Mouse (Mus musculus): ENCODE results near the gene Clic5. TPM values are rescaled to one million over a fixed set of nuclear protein-coding genes. Genes with fewer than 3 reads are reported as not detected.

The Clic5 gene
- polyA plus RNA-seq, 1 experiment: not detected

GRCm38 (mm10) chr17:44288320-44288719 is 99.9 kb downstream of the Clic5 start:
- Histone ChIP-seq H3K9me3 (ENCODE audit: control insufficient read depth, low read length) (no peaks in the 10 kb centered on the region), H3K36me3 (ENCODE audit: control insufficient read depth) (no peaks in the 10 kb centered on the region), H3K4me1 (ENCODE audit: control insufficient read depth) (no peaks in the 10 kb centered on the region), H3K4me3 (replicated peaks) (no peak overlapping the region), H3K27me3 (ENCODE audit: control insufficient read depth) (no peaks in the 10 kb centered on the region)
- no peak for TF ChIP-seq TAL1 (IDR thresholded peaks at IDR 0.05; ENCODE audit: low read length)
- TF ChIP-seq GATA1 (IDR thresholded peaks at IDR 0.05; ENCODE audit: low read length): no peak

- Histone ChIP-seq H3K27me3 (ENCODE audit: control insufficient read depth) (no peaks in the 10 kb centered on the region), H3K4me1 (ENCODE audit: control insufficient read depth) (no peaks in the 10 kb centered on the region), H3K9me3 (ENCODE audit: control insufficient read depth, low read length) (peaks cover 20% of the 10 kb centered on the region), H3K36me3 (ENCODE audit: control insufficient read depth) (no peaks in the 10 kb centered on the region), H3K4me3 (replicated peaks) (no peak overlapping the region)
- TF ChIP-seq GATA1 (IDR thresholded peaks at IDR 0.05; ENCODE audit: low read length) (no peak), TAL1 (IDR thresholded peaks at IDR 0.05; ENCODE audit: low read length) (no peak)
Measured at GRCm38 (mm10) chr17:44297221-44297620, 108.8 kb downstream of the Clic5 start.

GRCm38 (mm10) chr17:44300236-44300635 is 111.9 kb downstream of the Clic5 start:
- Histone ChIP-seq H3K36me3 (ENCODE audit: control insufficient read depth) (no peaks in the 10 kb centered on the region), H3K4me1 (ENCODE audit: control insufficient read depth) (no peaks in the 10 kb centered on the region), H3K4me3 (replicated peaks) (no peak overlapping the region), H3K27me3 (ENCODE audit: control insufficient read depth) (no peaks in the 10 kb centered on the region), H3K9me3 (ENCODE audit: control insufficient read depth, low read length) (peaks cover 23% of the 10 kb centered on the region)
- no peak for TF ChIP-seq TAL1 (IDR thresholded peaks at IDR 0.05; ENCODE audit: low read length)
- no peak for TF ChIP-seq GATA1 (IDR thresholded peaks at IDR 0.05; ENCODE audit: low read length)

GRCm38 (mm10) chr17:44300723-44301122 is 112.3 kb downstream of the Clic5 start:
- H3K36me3 ChIP-seq (ENCODE audit: control insufficient read depth): no peaks in the 10 kb centered on the region
- H3K9me3 ChIP-seq (ENCODE audit: control insufficient read depth, low read length): peaks cover 23% of the 10 kb centered on the region
- H3K27me3 ChIP-seq (ENCODE audit: control insufficient read depth): no peaks in the 10 kb centered on the region
- no peak overlapping the region for H3K4me3 ChIP-seq (replicated peaks)
- no peaks in the 10 kb centered on the region for H3K4me1 ChIP-seq (ENCODE audit: control insufficient read depth)
- TF ChIP-seq GATA1 (IDR thresholded peaks at IDR 0.05; ENCODE audit: low read length): no peak
- TF ChIP-seq TAL1 (IDR thresholded peaks at IDR 0.05; ENCODE audit: low read length): no peak

- H3K27me3 ChIP-seq (ENCODE audit: control insufficient read depth): no peaks in the 10 kb centered on the region
- TF ChIP-seq GATA1 (IDR thresholded peaks at IDR 0.05; ENCODE audit: low read length) (no peak), TAL1 (IDR thresholded peaks at IDR 0.05; ENCODE audit: low read length) (no peak)
- no peaks in the 10 kb centered on the region for H3K4me1 ChIP-seq (ENCODE audit: control insufficient read depth)
- peaks cover 23% of the 10 kb centered on the region for H3K9me3 ChIP-seq (ENCODE audit: control insufficient read depth, low read length)
- no peaks in the 10 kb centered on the region for H3K36me3 ChIP-seq (ENCODE audit: control insufficient read depth)
- no peak overlapping the region for H3K4me3 ChIP-seq (replicated peaks)
Measured at GRCm38 (mm10) chr17:44301224-44301811, 112.9 kb downstream of the Clic5 start.

GRCm38 (mm10) chr17:44304076-44304475 is 115.7 kb downstream of the Clic5 start:
- no peak overlapping the region for H3K4me3 ChIP-seq (replicated peaks)
- no peaks in the 10 kb centered on the region for H3K36me3 ChIP-seq (ENCODE audit: control insufficient read depth)
- TF ChIP-seq GATA1 (IDR thresholded peaks at IDR 0.05; ENCODE audit: low read length) (no peak), TAL1 (IDR thresholded peaks at IDR 0.05; ENCODE audit: low read length) (no peak)
- H3K4me1 ChIP-seq (ENCODE audit: control insufficient read depth): no peaks in the 10 kb centered on the region
- peaks cover 17% of the 10 kb centered on the region for H3K9me3 ChIP-seq (ENCODE audit: control insufficient read depth, low read length)
- H3K27me3 ChIP-seq (ENCODE audit: control insufficient read depth): no peaks in the 10 kb centered on the region

GRCm38 (mm10) chr17:44309914-44310622 is 121.7 kb downstream of the Clic5 start:
- Histone ChIP-seq H3K36me3 (ENCODE audit: control insufficient read depth) (no peaks in the 10 kb centered on the region), H3K4me1 (ENCODE audit: control insufficient read depth) (no peaks in the 10 kb centered on the region), H3K4me3 (replicated peaks) (no peak overlapping the region), H3K27me3 (ENCODE audit: control insufficient read depth) (no peaks in the 10 kb centered on the region), H3K9me3 (ENCODE audit: control insufficient read depth, low read length) (no peaks in the 10 kb centered on the region)
- TF ChIP-seq GATA1 (IDR thresholded peaks at IDR 0.05; ENCODE audit: low read length): no peak
- TF ChIP-seq TAL1 (IDR thresholded peaks at IDR 0.05; ENCODE audit: low read length): no peak

GRCm38 (mm10) chr17:44325314-44325713 is 136.9 kb downstream of the Clic5 start:
- Histone ChIP-seq H3K36me3 (ENCODE audit: control insufficient read depth) (no peaks in the 10 kb centered on the region), H3K4me1 (ENCODE audit: control insufficient read depth) (no peaks in the 10 kb centered on the region), H3K4me3 (replicated peaks) (no peak overlapping the region), H3K9me3 (ENCODE audit: control insufficient read depth, low read length) (no peaks in the 10 kb centered on the region), H3K27me3 (ENCODE audit: control insufficient read depth) (no peaks in the 10 kb centered on the region)
- TF ChIP-seq TAL1 (IDR thresholded peaks at IDR 0.05; ENCODE audit: low read length) (no peak), GATA1 (IDR thresholded peaks at IDR 0.05; ENCODE audit: low read length) (no peak)

- H3K9me3 ChIP-seq (ENCODE audit: control insufficient read depth, low read length): no peaks in the 10 kb centered on the region
- no peaks in the 10 kb centered on the region for H3K36me3 ChIP-seq (ENCODE audit: control insufficient read depth)
- no peaks in the 10 kb centered on the region for H3K27me3 ChIP-seq (ENCODE audit: control insufficient read depth)
- no peaks in the 10 kb centered on the region for H3K4me1 ChIP-seq (ENCODE audit: control insufficient read depth)
- no peak overlapping the region for H3K4me3 ChIP-seq (replicated peaks)
- TF ChIP-seq TAL1 (IDR thresholded peaks at IDR 0.05; ENCODE audit: low read length) (no peak), GATA1 (IDR thresholded peaks at IDR 0.05; ENCODE audit: low read length) (no peak)
Measured at GRCm38 (mm10) chr17:44327279-44328146, 139.1 kb downstream of the Clic5 start.

All from erythroblast, embryonic 14.5 days (primary cell).